Mouse (Mus musculus) cortical plate, adult 2 months (tissue): ENCODE data around the gene Fpr3.
A peak's percentile ranks its signal among the peaks of the same experiment; 100 is the strongest.

Source experiments
- CTCF ChIP-seq: fragments of 200-500 bp; IDR thresholded peaks from 2 replicates; pipeline ENCODE4 v1.5.1; 2011; ENCODE audit warnings: mild to moderate bottlenecking, control low read depth, low read length; ENCODE audit not compliant: insufficient read depth; ENCODE audit errors: extremely low read depth
- POLR2A ChIP-seq: fragments of 200-500 bp; IDR thresholded peaks from 2 replicates; pipeline ENCODE4 v1.6.1; 2011; ENCODE audit warnings: mild to moderate bottlenecking, low read length, control low read depth; ENCODE audit not compliant: insufficient read depth; ENCODE audit errors: extremely low read depth

DNA sequence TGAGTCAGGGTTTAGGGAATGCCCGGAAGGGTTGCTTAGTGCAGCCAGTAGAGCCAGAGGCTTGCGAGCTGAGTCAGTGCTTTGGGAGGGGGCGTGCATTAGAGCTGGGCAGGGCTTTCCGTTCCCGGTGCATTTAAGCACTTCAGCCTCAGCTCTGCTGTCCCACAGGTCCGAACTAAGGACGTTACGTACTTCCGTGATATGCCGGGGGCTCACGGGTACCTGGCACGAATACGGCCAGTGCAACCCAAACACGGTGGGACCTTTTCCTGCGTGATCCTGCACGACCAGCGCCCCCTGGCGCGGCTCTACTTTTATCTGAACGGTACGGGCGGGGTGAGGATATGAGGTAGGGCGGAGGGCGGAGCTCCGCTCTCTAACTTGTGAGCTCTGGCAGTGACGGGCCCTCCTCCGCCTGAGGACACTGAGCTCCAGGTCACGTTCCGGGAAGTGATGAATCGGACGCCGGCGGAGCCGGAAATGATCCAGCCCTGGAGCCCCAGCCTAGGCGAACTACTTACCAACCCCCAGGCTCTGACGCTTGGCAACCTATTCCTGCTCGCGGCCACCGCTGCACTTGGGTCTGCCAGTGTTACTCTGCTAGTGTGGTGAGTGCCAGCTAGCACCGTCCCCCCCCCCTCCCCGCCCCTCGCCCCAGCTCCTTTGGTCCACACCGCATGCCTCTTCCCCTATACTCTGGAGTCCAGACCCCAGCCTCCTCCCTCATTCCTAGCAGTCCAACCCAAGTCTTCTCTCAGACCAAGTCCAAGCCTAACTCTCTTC, 49.5 kb upstream of the Fpr3 start:
- TF ChIP-seq POLR2A, result peak; percentile 72
- peak; percentile 51 for TF ChIP-seq CTCF
